Mouse (Mus musculus): ENCODE measurements around the gene Hsf2bp.

DNA sequence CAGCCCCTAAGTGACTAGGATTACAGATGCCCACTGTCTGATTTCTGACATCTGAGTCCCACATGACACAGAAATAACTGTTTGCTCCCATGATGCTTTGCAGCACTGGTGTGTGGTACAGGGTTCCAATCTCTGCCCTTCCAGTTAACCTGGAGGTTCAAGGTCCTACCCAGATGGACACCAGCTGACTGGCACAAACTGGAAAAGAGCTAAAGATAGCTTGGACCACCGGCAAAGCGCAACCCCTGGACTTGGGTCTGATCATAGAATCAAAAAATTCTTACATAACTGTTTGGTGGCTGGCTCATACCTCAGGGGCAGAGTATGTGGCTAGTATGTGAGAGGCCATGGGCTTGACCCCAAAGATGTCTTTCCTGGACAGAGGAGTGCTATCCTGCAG is 47.2 kb upstream of the Hsf2bp start:
- TF ChIP-seq CTCF (IDR thresholded peaks at IDR 0.05; ENCODE audit: low read depth): no peak
- no peak for TF ChIP-seq EP300 (optimal IDR thresholded peaks at IDR 0.05)

Measured in stomach, postnatal 0 days (tissue).